Mouse (Mus musculus) limb, embryonic 11.5 days (tissue): ENCODE measurements around the gene Pithd1. TPM values are rescaled to one million over a fixed set of nuclear protein-coding genes. Genes with fewer than 3 reads are reported as not detected.
A peak's percentile ranks its signal among the peaks of the same experiment; 100 is the strongest.

Source experiments
- ATAC-seq: fragments of 200-750 bp; cut with Nextera tagmentation; 2 replicates; pipeline ENCODE4 v1.8.0; 2017; ENCODE audit warnings: low read depth; ENCODE audit not compliant: insufficient number of reproducible peaks, low FRiP score, low TSS enrichment
- DNase-seq: peaks from one replicate; pipeline ENCODE4 v3.0.0-alpha.2; 2015; ENCODE audit warnings: low spot score
- H3K27ac ChIP-seq: fragments of 300-500 bp; sonication (generic); replicated peaks from 2 replicates; pipeline ENCODE4 v1.5.1; 2014; ENCODE audit warnings: low read depth, mild to moderate bottlenecking, low read length
- H3K27me3 ChIP-seq: fragments of 300-500 bp; sonication (generic); 2 replicates; pipeline ENCODE4 v1.6.1; 2014; ENCODE audit warnings: mild to moderate bottlenecking, low read length, mixed read lengths; ENCODE audit not compliant: control insufficient read depth, insufficient read depth
- H3K36me3 ChIP-seq: fragments of 300-500 bp; sonication (generic); 2 replicates; pipeline ENCODE4 v1.6.1; 2014; ENCODE audit warnings: mild to moderate bottlenecking, low read length, moderate library complexity, mixed read lengths; ENCODE audit not compliant: control insufficient read depth, insufficient read depth
- H3K4me1 ChIP-seq: fragments of 300-500 bp; sonication (generic); 2 replicates; pipeline ENCODE4 v1.6.1; 2014; ENCODE audit warnings: low read length, mixed read lengths; ENCODE audit not compliant: control insufficient read depth, insufficient read depth
- H3K4me2 ChIP-seq: fragments of 300-500 bp; sonication (generic); 2 replicates; pipeline ENCODE4 v1.6.1; 2014; ENCODE audit warnings: low read depth, mild to moderate bottlenecking, moderate library complexity; ENCODE audit not compliant: severe bottlenecking
- H3K4me3 ChIP-seq: fragments of 300-500 bp; sonication (generic); 2 replicates; pipeline ENCODE4 v1.5.1; 2014; ENCODE audit warnings: low read depth, low read length
- H3K9ac ChIP-seq: fragments of 300-500 bp; sonication (generic); 2 replicates; pipeline ENCODE4 v1.6.1; 2014; ENCODE audit warnings: mild to moderate bottlenecking, low read length
- H3K9me3 ChIP-seq: fragments of 300-500 bp; sonication (generic); 2 replicates; pipeline ENCODE4 v1.6.1; 2016; ENCODE audit warnings: low read length; ENCODE audit not compliant: control insufficient read depth
- WGBS: fragments of 180-500 bp; shearing (Covaris S2); extraction: QIAGEN DNeasy Blood & Tissue Kit; methylation state at CpG from one replicate; pipeline ENCODE4 v1.1.7; 2014; 5-methylcytosine and 5-hydroxymethylcytosine counted together
- polyA plus RNA-seq: library from polyadenylated mRNA; unstranded; fragments of >200 nt; fragmentation: Nextera tagmentation; extraction: Ambion mirVana; gene quantifications from 2 replicates; pipeline ENCODE4 v1.2.1, GENCODE M21; 2014

Pithd1 gene
- polyA plus RNA-seq, 1 experiment from 2014 or later, result 68.3 TPM

GRCm38 (mm10) chr4:136004107-136004675 lies 17.1 kb upstream of the Pithd1 start:
- peaks cover 35% of the 10 kb centered on the region for H3K36me3 ChIP-seq
- H3K27me3 ChIP-seq, result no peaks in the 10 kb centered on the region
- H3K27ac ChIP-seq, result no peak overlapping the region
- no peaks in the 10 kb centered on the region for H3K4me1 ChIP-seq
- WGBS, result 89% methylated on average over 5 of the region's 5 CpGs
- H3K9me3 ChIP-seq, result no peaks in the 10 kb centered on the region
- no peak overlapping the region for H3K4me2 ChIP-seq
- ATAC-seq (no peak), DNase-seq (no peak)
- no peak overlapping the region for H3K9ac ChIP-seq
- H3K4me3 ChIP-seq, result no peak overlapping the region

- H3K4me1 ChIP-seq, result no peaks in the 10 kb centered on the region
- WGBS, result 87% methylated on average over 4 of the region's 4 CpGs
- H3K4me2 ChIP-seq, result no peak overlapping the region
- H3K4me3 ChIP-seq, result no peak overlapping the region
- H3K9ac ChIP-seq, result no peak overlapping the region
- no peak for ATAC-seq
- no peaks in the 10 kb centered on the region for H3K27me3 ChIP-seq
- H3K36me3 ChIP-seq, result no peaks in the 10 kb centered on the region
- no peak overlapping the region for H3K27ac ChIP-seq
- no peak for DNase-seq
- no peaks in the 10 kb centered on the region; the same call in 1 of the 2 replicates for H3K9me3 ChIP-seq
These were observed 8.1 kb upstream of the Pithd1 start for GRCm38 (mm10) chr4:135995118-135995517.

- no peak overlapping the region for H3K4me2 ChIP-seq
- DNase-seq (no peak), ATAC-seq (no peak)
- no peaks in the 10 kb centered on the region for H3K36me3 ChIP-seq
- H3K4me3 ChIP-seq, result no peak overlapping the region
- no peaks in the 10 kb centered on the region for H3K27me3 ChIP-seq
- H3K9ac ChIP-seq, result no peak overlapping the region
- H3K9me3 ChIP-seq, result no peaks in the 10 kb centered on the region; the same call in 1 of the 2 replicates
- 97% methylated on average over 6 of the region's 6 CpGs for WGBS
- no peaks in the 10 kb centered on the region for H3K4me1 ChIP-seq
- H3K27ac ChIP-seq, result no peak overlapping the region
These were observed 6.9 kb upstream of the Pithd1 start for GRCm38 (mm10) chr4:135993941-135994340.

GRCm38 (mm10) chr4:135987714-135988113 lies 650 bp upstream of the Pithd1 start:
- Histone ChIP-seq H3K9me3 (no peaks in the 10 kb centered on the region; the same call in 1 of the 2 replicates), H3K4me1 (peaks cover 10% of the 10 kb centered on the region), H3K36me3 (peaks cover 10% of the 10 kb centered on the region), H3K9ac (no peak overlapping the region), H3K27me3 (no peaks in the 10 kb centered on the region), H3K4me3 (peak overlapping the region; percentile 98), H3K27ac (peak overlapping the region; percentile 53; the same call in 1 of the 2 replicates), H3K4me2 (peak overlapping the region; percentile 84)
- WGBS, result 75% methylated on average over 9 of the region's 9 CpGs
- ATAC-seq, result no peak
- DNase-seq, result no peak

- Histone ChIP-seq H3K4me2 (peak overlapping the region; percentile 84), H3K36me3 (peaks cover 10% of the 10 kb centered on the region), H3K4me3 (peak overlapping the region; percentile 98), H3K27ac (peak overlapping the region; percentile 53; the same call in 1 of the 2 replicates), H3K27me3 (no peaks in the 10 kb centered on the region), H3K9ac (peak overlapping the region; percentile 94), H3K4me1 (peaks cover 10% of the 10 kb centered on the region), H3K9me3 (no peaks in the 10 kb centered on the region)
- DNase-seq (no peak), ATAC-seq (no peak)
- 10% methylated on average over 23 of the region's 23 CpGs for WGBS
These were observed 642 bp downstream of the Pithd1 start for GRCm38 (mm10) chr4:135986301-135986942.

- Histone ChIP-seq H3K27ac (no peak overlapping the region), H3K27me3 (no peaks in the 10 kb centered on the region), H3K9me3 (no peaks in the 10 kb centered on the region), H3K9ac (no peak overlapping the region; the same call in 1 of the 2 replicates), H3K4me1 (peaks cover 10% of the 10 kb centered on the region), H3K4me2 (peak overlapping the region; percentile 84), H3K36me3 (peaks cover 12% of the 10 kb centered on the region), H3K4me3 (peak overlapping the region; percentile 98; the same call in 1 of the 2 replicates)
- DNase-seq (no peak), ATAC-seq (no peak)
- 92% methylated on average over 7 of the region's 7 CpGs for WGBS
These were observed 1.3 kb downstream of the Pithd1 start for GRCm38 (mm10) chr4:135985769-135986168.

GRCm38 (mm10) chr4:135985193-135985592 lies 1.9 kb downstream of the Pithd1 start:
- H3K36me3 ChIP-seq, result peaks cover 14% of the 10 kb centered on the region
- H3K27ac ChIP-seq, result no peak overlapping the region
- ATAC-seq, result no peak
- no peaks in the 10 kb centered on the region for H3K27me3 ChIP-seq
- no peak overlapping the region for H3K4me3 ChIP-seq
- DNase-seq, result no peak
- no peak overlapping the region for H3K4me2 ChIP-seq
- no peak overlapping the region for H3K9ac ChIP-seq
- H3K9me3 ChIP-seq, result no peaks in the 10 kb centered on the region
- WGBS, result 88% methylated on average over 5 of the region's 5 CpGs
- peaks cover 10% of the 10 kb centered on the region for H3K4me1 ChIP-seq

GRCm38 (mm10) chr4:135984556-135984955 lies 2.5 kb downstream of the Pithd1 start:
- no peak overlapping the region for H3K9ac ChIP-seq

More at GRCm38 (mm10) chr4:135984556-135984955, 2.5 kb downstream of the Pithd1 start:
- 90% methylated on average over 5 of the region's 5 CpGs for WGBS
- ATAC-seq (no peak), DNase-seq (no peak)
- Histone ChIP-seq H3K4me2 (no peak overlapping the region), H3K27me3 (no peaks in the 10 kb centered on the region), H3K9me3 (no peaks in the 10 kb centered on the region), H3K36me3 (peaks cover 14% of the 10 kb centered on the region), H3K4me1 (peaks cover 10% of the 10 kb centered on the region), H3K4me3 (no peak overlapping the region), H3K27ac (no peak overlapping the region)
